Mouse (Mus musculus) Patski (cell line): ENCODE measurements around the gene Taf10. TPM values are rescaled to one million over a fixed set of nuclear protein-coding genes. Genes with fewer than 3 reads are reported as not detected.
A peak's percentile ranks its signal among the peaks of the same experiment; 100 is the strongest.
"Not testable (repeated sequence)": the region's sequence is repeated elsewhere in the genome, so short reads cannot be mapped to it uniquely, and the experiment has no call there.

Experiments used
- ATAC-seq: fragments of 100-300 bp; one replicate; pipeline ENCODE4 v1.8.0; 2021
- CTCF ChIA-PET: fragments of 350-600 bp; sonication (Branson Sonifier 250); formaldehyde crosslinking; loops from one replicate; lab custom pipeline; 2022; ENCODE audit warnings: inconsistent platforms; lab: Charles Lee
- POLR2A ChIA-PET: fragments of 350-600 bp; sonication (Branson Sonifier 250); formaldehyde crosslinking; loops from one replicate; lab custom pipeline; 2022; ENCODE audit warnings: antibody characterized with exemption, inconsistent platforms; lab: Charles Lee
- DNase-seq: peaks from one replicate; pipeline ENCODE4 v3.0.0-alpha.2; 2011; ENCODE audit warnings: low read depth, low spot score
- H3K27me3 ChIP-seq: fragments of 371-371 bp; one replicate; pipeline ENCODE4 v1.5.1; 2021
- CTCF ChIP-seq: fragments of 100-300 bp; IDR thresholded peaks from one replicate; pipeline ENCODE4 v1.5.1; 2021
- in situ Hi-C: fragments of 300-500 bp; cut with MboI; formaldehyde crosslinking; loops from 3 replicates; pipeline ENCODE4 v1.11.1; 2018; ENCODE audit warnings: low pct_unique_long_range_greater_than_20kb, mixed read lengths
- polyA plus RNA-seq: library from polyadenylated mRNA; unstranded; gene quantifications from one replicate; pipeline ENCODE4 v1.2.3, GENCODE M21; 2021

The Taf10 gene
- polyA plus RNA-seq, 1 experiment from 2014 or later = 180 TPM

GRCm38 (mm10) chr7:105752716-105753115, 8.6 kb upstream of the Taf10 start:
- peaks cover 24% of the 10 kb centered on the region for H3K27me3 ChIP-seq
- ATAC-seq (no peak), DNase-seq (no peak)
- no peak for TF ChIP-seq CTCF
- POLR2A ChIA-PET = interaction anchor here (1.1 kb wide), 1 partner anchor 55 kb away, joined by 3 read pairs; no protein-coding TSS in a partner anchor
- in situ Hi-C loops = loop anchor here (5.0 kb wide), 1 partner anchor 55 kb away; no protein-coding TSS in a partner anchor
- CTCF ChIA-PET = interaction anchor here (1.0 to 1.7 kb wide), 4 partner anchors 9 to 31 kb away, joined by 3 read pairs; partner anchors contain the start of genes Rrp8 and Taf10

GRCm38 (mm10) chr7:105751491-105752433, 7.6 kb upstream of the Taf10 start, which contains the start of gene Tpp1:
TSS of gene Tpp1 (minus strand) at chr7:105752235.
- TF ChIP-seq CTCF = no peak
- ATAC-seq (peak; percentile 84), DNase-seq (peak; percentile 84)
- peaks cover 17% of the 10 kb centered on the region for H3K27me3 ChIP-seq
- in situ Hi-C loops = loop anchor here (5.0 kb wide), 1 partner anchor 56 kb away; no protein-coding TSS in a partner anchor
- POLR2A ChIA-PET = interaction anchor here (1.3 kb wide), 1 partner anchor 13 kb away, joined by 4 read pairs; no protein-coding TSS in a partner anchor
- CTCF ChIA-PET = interaction anchor here (0.6 to 1.7 kb wide), 6 partner anchors 9 to 32 kb away, joined by 3 read pairs; partner anchors contain the start of gene Rrp8

GRCm38 (mm10) chr7:105747776-105748175, 3.6 kb upstream of the Taf10 start:
- ATAC-seq (no peak), DNase-seq (no peak)
- POLR2A ChIA-PET = no interaction called here
- no peak for TF ChIP-seq CTCF
- in situ Hi-C loops = no loop called here
- H3K27me3 ChIP-seq = no peaks in the 10 kb centered on the region
- CTCF ChIA-PET = interaction anchor here (1.1 to 2.0 kb wide), 2 partner anchors 21 to 37 kb away, joined by 3 to 5 read pairs; no protein-coding TSS in a partner anchor

- ATAC-seq = peak; percentile 7
- DNase-seq, in situ Hi-C loops, H3K27me3 ChIP-seq, POLR2A ChIA-PET: not testable (repeated sequence)
- CTCF ChIA-PET = interaction anchor here (0.9 to 1.8 kb wide), 5 partner anchors 10 to 93 kb away, joined by 3 to 9 read pairs (median 3); partner anchors contain the start of genes Dnhd1 and Mrpl17
These were observed 775 bp downstream of the Taf10 start for GRCm38 (mm10) chr7:105743246-105743925.

GRCm38 (mm10) chr7:105742539-105743215, 1.5 kb downstream of the Taf10 start:
- in situ Hi-C loops, POLR2A ChIA-PET, DNase-seq, H3K27me3 ChIP-seq, ATAC-seq: not testable (repeated sequence)
- CTCF ChIA-PET = interaction anchor here (1.0 to 1.1 kb wide), 2 partner anchors 11 to 92 kb away, joined by 3 read pairs; partner anchors contain the start of gene Dnhd1

GRCm38 (mm10) chr7:105741978-105742377, 2.2 kb downstream of the Taf10 start:
- CTCF ChIA-PET = interaction anchor here (1.0 kb wide), 1 partner anchor 10 kb away, joined by 3 read pairs; no protein-coding TSS in a partner anchor

GRCm38 (mm10) chr7:105740851-105741250, 3.3 kb downstream of the Taf10 start:
- no peaks in the 10 kb centered on the region for H3K27me3 ChIP-seq
- POLR2A ChIA-PET = no interaction called here
- ATAC-seq (no peak), DNase-seq (no peak)
- CTCF ChIA-PET = interaction anchor here (0.9 kb wide), 1 partner anchor 70 kb away, joined by 4 read pairs; the partner anchor contains the start of gene Mrpl17
- in situ Hi-C loops = no loop called here
- no peak for TF ChIP-seq CTCF

More at GRCm38 (mm10) chr7:105741978-105742377, 2.2 kb downstream of the Taf10 start:
- no peaks in the 10 kb centered on the region for H3K27me3 ChIP-seq
- in situ Hi-C loops = no loop called here
- POLR2A ChIA-PET = no interaction called here
- TF ChIP-seq CTCF = no peak
- ATAC-seq (no peak), DNase-seq (no peak)

- ATAC-seq (no peak), DNase-seq (no peak)
- CTCF ChIA-PET = interaction anchor here (0.9 to 2.6 kb wide), 5 partner anchors 12 to 89 kb away, joined by 3 to 10 read pairs (median 3); partner anchors contain the start of genes Dnhd1, Mrpl17 and Tpp1
- POLR2A ChIA-PET = no interaction called here
- in situ Hi-C loops = no loop called here
- no peaks in the 10 kb centered on the region for H3K27me3 ChIP-seq
- no peak for TF ChIP-seq CTCF
These were observed 3.9 kb downstream of the Taf10 start for GRCm38 (mm10) chr7:105740089-105740795.

- POLR2A ChIA-PET = interaction anchor here (0.7 to 1.6 kb wide), 4 partner anchors 12 to 75 kb away, joined by 4 to 5 read pairs (median 4); partner anchors contain the start of gene Mrpl17
- in situ Hi-C loops = loop anchor here (5.0 to 10.0 kb wide), 3 partner anchors 97 to 344 kb away; partner anchors contain the start of genes Arfip2, Gm45799, Smpd1 and Timm10b
- CTCF ChIA-PET = interaction anchor here (0.8 to 2.6 kb wide), 6 partner anchors 12 to 88 kb away, joined by 3 to 10 read pairs (median 3); partner anchors contain the start of genes Dnhd1 and Mrpl17
- no peaks in the 10 kb centered on the region for H3K27me3 ChIP-seq
- DNase-seq (no peak), ATAC-seq (peak; percentile 78)
- TF ChIP-seq CTCF = no peak
These were observed 5.2 kb downstream of the Taf10 start for GRCm38 (mm10) chr7:105738948-105739347.
